Mouse (Mus musculus) kidney, adult 8-10 months (tissue): ENCODE measurements around the gene Gm16442.
"Not testable (repeated sequence)": the region's sequence is repeated elsewhere in the genome, so short reads cannot be mapped to it uniquely, and the experiment has no call there.

Source experiments
- DNase-seq, 2 experiments: peaks; one replicate each; pipeline ENCODE4 v3.0.0; 2022

Gene Gm16442

DNA sequence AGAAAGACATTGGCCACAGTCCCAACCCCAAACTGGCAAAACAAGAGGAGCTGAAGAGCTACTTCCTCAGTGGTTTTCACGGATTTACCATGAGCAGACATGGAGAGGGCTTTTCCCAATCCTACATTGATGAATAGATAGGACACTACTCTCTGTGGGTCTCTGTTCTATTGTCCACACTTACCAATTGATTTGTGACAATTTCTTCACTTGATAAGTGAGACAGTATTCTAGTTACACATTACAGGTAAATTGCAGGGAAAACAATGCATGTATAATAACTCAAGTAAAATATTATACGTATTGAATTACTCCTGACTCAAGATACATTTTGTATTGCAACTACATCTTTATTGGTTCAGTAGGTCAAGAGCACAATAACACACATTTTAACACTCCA, at the start of gene Gm16442:
Gene Gm16442, minus strand, starts transcription at position 101 of the 400 bp plus-strand sequence.
- not testable (repeated sequence) for DNase-seq

DNA sequence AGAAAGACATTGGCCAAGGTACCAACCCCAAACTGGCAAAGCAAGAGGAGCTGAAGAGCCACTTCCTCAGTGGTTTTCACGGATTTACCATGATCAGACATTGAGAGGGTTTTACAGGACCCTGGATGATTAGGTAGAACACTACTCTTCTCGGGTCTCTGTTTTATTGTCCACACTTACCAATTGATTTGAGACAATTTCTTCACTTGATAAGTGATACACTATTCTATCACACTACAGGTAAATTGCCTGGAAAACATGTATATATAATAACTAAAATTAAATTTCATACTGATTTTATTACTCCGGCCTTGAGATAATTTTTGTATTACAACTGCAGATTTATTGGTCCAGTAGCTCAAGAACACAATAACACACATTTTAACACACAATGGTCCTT, 45.9 kb upstream of the Gm16442 start, which contains the start of gene Vmn1r94:
Gene Vmn1r94, minus strand, starts transcription at position 101 of the 400 bp plus-strand sequence.
- DNase-seq, result not testable (repeated sequence)

DNA sequence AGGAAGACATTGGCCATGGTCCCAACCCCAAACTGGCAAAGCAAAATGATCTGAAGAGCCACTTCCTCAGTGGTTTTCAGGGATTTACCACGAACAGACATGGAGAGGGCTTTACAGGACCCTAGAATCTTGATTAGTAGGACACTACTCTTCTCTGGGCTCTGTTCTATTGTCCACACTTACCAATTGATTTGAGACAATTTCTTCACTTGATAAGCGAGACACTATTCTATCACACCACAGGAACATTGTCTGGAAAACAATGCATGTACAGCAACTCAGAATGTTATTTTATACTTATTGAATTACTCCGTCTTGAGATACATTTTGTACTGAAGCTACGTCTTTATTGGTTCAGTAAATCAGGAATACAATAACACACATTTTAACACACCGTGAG, 16.6 kb upstream of the Gm16442 start, which contains the start of gene Vmn1r93:
Gene Vmn1r93, minus strand, starts transcription at position 101 of the 400 bp plus-strand sequence.
- DNase-seq, result not testable (repeated sequence)

DNA sequence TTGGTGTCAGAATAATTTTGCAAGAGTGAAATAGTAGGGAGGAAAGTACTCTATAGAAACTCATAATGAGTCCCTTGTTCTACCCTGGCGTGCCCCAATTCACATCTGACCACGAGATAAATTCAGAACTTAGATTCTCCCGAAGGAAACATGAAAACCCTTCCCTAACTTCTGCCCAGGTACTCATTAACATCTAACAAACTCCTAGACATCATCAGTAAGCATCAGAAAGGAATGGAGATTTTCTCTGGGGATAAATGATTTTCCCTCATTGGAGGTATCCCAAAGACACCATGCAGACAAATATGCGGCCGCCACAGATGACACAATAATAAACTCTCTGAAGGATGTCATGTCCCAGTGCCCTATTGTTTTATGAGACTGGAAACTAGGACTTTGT, 23.0 kb downstream of the Gm16442 start, which contains the start of gene Vmn1r91:
Gene Vmn1r91, plus strand, starts transcription at position 301 of the 400 bp plus-strand sequence.
- not testable (repeated sequence) for DNase-seq

DNA sequence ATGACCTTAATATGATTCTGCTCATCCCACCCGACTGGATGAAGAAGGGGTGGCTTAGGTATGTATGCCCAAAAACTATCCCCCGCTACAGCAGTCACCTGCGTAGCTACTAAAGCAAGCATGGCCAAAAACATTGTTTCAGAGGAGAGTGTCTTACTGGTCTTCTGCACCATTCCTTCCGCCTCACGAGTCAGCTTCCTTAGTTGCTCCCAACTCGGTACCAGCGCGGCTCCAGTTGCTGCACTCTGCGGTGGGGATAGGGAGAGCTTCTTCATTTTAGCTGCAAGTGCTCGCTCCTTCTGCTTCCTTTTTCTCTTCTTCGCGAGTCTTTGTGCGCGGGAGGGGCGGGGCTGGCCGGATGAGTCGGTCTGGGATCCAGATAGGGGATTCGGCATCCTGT, 44.3 kb downstream of the Gm16442 start:
- DNase-seq, result not testable (repeated sequence)
